Mouse (Mus musculus): ENCODE measurements around the gene Alg11.

- TF ChIP-seq CTCF (IDR thresholded peaks at IDR 0.05; ENCODE audit: low read depth) (0 out of 2 replicates have a peak, but pooled peaks have one; percentile 9), EP300 (IDR thresholded peaks at IDR 0.05; ENCODE audit: low read depth) (no peak)
These were observed 28.7 kb downstream of the Alg11 start for GRCm38 (mm10) chr8:22089226-22089625.
